Mouse (Mus musculus) WW6 (cell line): ENCODE data around the gene Mcat.

ENCODE experiments used
- DNase-seq: peaks from one replicate; pipeline ENCODE4 v3.0.0-alpha.2; 2013; ENCODE audit warnings: low read depth, low spot score

The Mcat gene

GRCm38 (mm10) chr15:83576651-83577050 lies 13.1 kb upstream of the Mcat start:
- DNase-seq: no peak

GRCm38 (mm10) chr15:83575543-83575942 lies 12.0 kb upstream of the Mcat start:
- no peak for DNase-seq

GRCm38 (mm10) chr15:83574731-83575351 lies 11.3 kb upstream of the Mcat start:
- DNase-seq: no peak

GRCm38 (mm10) chr15:83573606-83574005 lies 10.0 kb upstream of the Mcat start:
- DNase-seq: no peak

GRCm38 (mm10) chr15:83572132-83572531 lies 8.5 kb upstream of the Mcat start:
- DNase-seq: no peak

GRCm38 (mm10) chr15:83571636-83572035 lies 8.0 kb upstream of the Mcat start:
- no peak for DNase-seq

GRCm38 (mm10) chr15:83570641-83571040 lies 7.1 kb upstream of the Mcat start:
- DNase-seq: no peak

GRCm38 (mm10) chr15:83569682-83570081 lies 6.1 kb upstream of the Mcat start:
- DNase-seq: no peak

- DNase-seq: no peak
Observed at GRCm38 (mm10) chr15:83568544-83568943, 5.0 kb upstream of the Mcat start.

- DNase-seq: no peak
Observed at GRCm38 (mm10) chr15:83567728-83568127, 4.1 kb upstream of the Mcat start.

- no peak for DNase-seq
Observed at GRCm38 (mm10) chr15:83566006-83566405, 2.4 kb upstream of the Mcat start.

- no peak for DNase-seq
Observed at GRCm38 (mm10) chr15:83565434-83565833, 1.8 kb upstream of the Mcat start.

- DNase-seq: no peak
Observed at GRCm38 (mm10) chr15:83563857-83564651, 467 bp upstream of the Mcat start.

- no peak for DNase-seq
Observed at GRCm38 (mm10) chr15:83562626-83563270, 839 bp downstream of the Mcat start.

- DNase-seq: no peak
Observed at GRCm38 (mm10) chr15:83560941-83561477, 2.6 kb downstream of the Mcat start.

- DNase-seq: no peak
Observed at GRCm38 (mm10) chr15:83555161-83555974, 8.2 kb downstream of the Mcat start.

GRCm38 (mm10) chr15:83553831-83554230 lies 9.8 kb downstream of the Mcat start:
- DNase-seq: no peak

GRCm38 (mm10) chr15:83550137-83550536 lies 13.4 kb downstream of the Mcat start:
- no peak for DNase-seq

- DNase-seq: no peak
Observed at GRCm38 (mm10) chr15:83547144-83547543, 16.4 kb downstream of the Mcat start.

GRCm38 (mm10) chr15:83546029-83546428 lies 17.6 kb downstream of the Mcat start:
- no peak for DNase-seq

GRCm38 (mm10) chr15:83541647-83542287 lies 21.8 kb downstream of the Mcat start:
- no peak for DNase-seq
